Mouse (Mus musculus): ENCODE measurements at regions not wholly inside any gene's neighbourhood (a gene's known extent, or its start where the extent isn't known, plus 50 kb on each side); places are given as distances from the start of the nearest gene placed in this dataset.

GRCm38 (mm10) chr3:136405606-136406005, 79.7 kb upstream of the Bank1 start:
- TF ChIP-seq ZNF384 (IDR thresholded peaks at IDR 0.05; ENCODE audit: low read depth, low read length) (no peak), ZC3H11A (IDR thresholded peaks at IDR 0.05; ENCODE audit: borderline replicate concordance, low read depth, low read length) (no peak)

All from ES-E14 (cell line).